ENCODE assay signal across 31 mouse cellular contexts in genomic region chr2:164448921-164449320, GRCm38 (mm10). TPM values are rescaled to one million over a fixed set of nuclear protein-coding genes. Genes with fewer than 3 reads are reported as not detected.
A peak's percentile ranks its signal among the peaks of the same experiment; 100 is the strongest.
DNase-seq lines count a peak whose midpoint lies in the region; ATAC-seq and TF ChIP-seq lines count a peak whose summit lies in the region.
"Had no signal": no experiment of that assay in that cellular context is flagged by ENCODE, and none has a peak within 500 bp of the region (broad histone marks: within the 10 kb centered on the region; RNA-seq: fewer than 3 reads in every experiment).

No protein-coding gene starts in this region.

- no peak for TF ChIP-seq POLR2A in liver, adult 2 months (IDR thresholded peaks at IDR 0.05; ENCODE audit: extremely low read depth, insufficient read depth, low read length)

- no peak overlapping the region for H3K4me2 ChIP-seq in heart, embryonic 15.5 days
- H3K4me2 ChIP-seq in embryonic facial prominence, embryonic 14.5 days (ENCODE audit: low read depth, low read length), result no peak overlapping the region
- H3K4me2 ChIP-seq in intestine, embryonic 15.5 days (replicated peaks), result no peak overlapping the region
- H3K4me2 ChIP-seq: forebrain, embryonic 15.5 days; hindbrain, embryonic 12.5 days; lung, embryonic 14.5 days; midbrain, embryonic 12.5 days; neural tube, embryonic 15.5 days; stomach, embryonic 15.5 days had no signal

- H3K27ac ChIP-seq in heart, embryonic 15.5 days, result peak overlapping the region; percentile 31; the same call in 1 of the 2 replicates
- 0 out of 2 replicates have a peak overlapping the region, but pooled peaks have one; percentile 18 for H3K27ac ChIP-seq in liver, adult 2 months (replicated peaks; ENCODE audit: insufficient read depth, low read depth, low read length)
- H3K27ac ChIP-seq in embryonic facial prominence, embryonic 14.5 days (replicated peaks; ENCODE audit: low read depth, low read length), result peak overlapping the region; percentile 65; the same call in 1 of the 2 replicates
- H3K27ac ChIP-seq in intestine, embryonic 15.5 days, result no peak overlapping the region
- H3K27ac ChIP-seq: forebrain, embryonic 15.5 days; hindbrain, embryonic 12.5 days; liver, embryonic 14.5 days; midbrain, embryonic 12.5 days; neural tube, embryonic 15.5 days; stomach, embryonic 15.5 days had no signal

- H3K36me3 ChIP-seq in heart, embryonic 15.5 days, result no peaks in the 10 kb centered on the region
- no peaks in the 10 kb centered on the region for H3K36me3 ChIP-seq in liver, adult 2 months (ENCODE audit: control insufficient read depth, insufficient read depth, low read length)
- H3K36me3 ChIP-seq in embryonic facial prominence, embryonic 14.5 days (ENCODE audit: control insufficient read depth, insufficient read depth, low read length), result no peaks in the 10 kb centered on the region
- H3K36me3 ChIP-seq in intestine, embryonic 15.5 days, result no peaks in the 10 kb centered on the region
- H3K36me3 ChIP-seq: forebrain, embryonic 15.5 days; hindbrain, embryonic 12.5 days; midbrain, embryonic 12.5 days; neural tube, embryonic 15.5 days; stomach, embryonic 15.5 days had no signal

- ATAC-seq in heart, embryonic 15.5 days (replicated peaks; ENCODE audit: insufficient number of reproducible peaks, insufficient read depth, low FRiP score, low read depth), result no peak
- no peak for ATAC-seq in embryonic facial prominence, embryonic 14.5 days (ENCODE audit: low read depth)
- ATAC-seq in intestine, embryonic 15.5 days, result peak; percentile 24; the same call in 1 of the 2 replicates
- ATAC-seq: forebrain, embryonic 15.5 days had no signal

- no peak for DNase-seq in heart, postnatal 4 days
- DNase-seq in liver, adult 2 months (ENCODE audit: extremely low read depth, low read depth, low spot score), result peak; percentile 34
- no peak for DNase-seq in liver
- DNase-seq in embryonic facial prominence, embryonic 14.5 days (ENCODE audit: low spot score), result peak; percentile 51
- DNase-seq in frontal cortex, postnatal 10 days (ENCODE audit: low spot score in 2 of 2), result no peak
- DNase-seq: adrenal gland, postnatal 10 days; cerebellum, adult 18-20 months; cerebellum, postnatal 25 days; gastrocnemius, postnatal 10 days; heart, postnatal 14 days; lung, embryonic 14.5 days; right cerebral cortex, adult 18-20 months; right cerebral cortex, postnatal 4 days had no signal

- H3K9ac ChIP-seq in heart, embryonic 15.5 days, result no peak overlapping the region
- H3K9ac ChIP-seq in liver, adult 2 months (ENCODE audit: low read depth, low read length), result no peak overlapping the region
- no peak overlapping the region for H3K9ac ChIP-seq in embryonic facial prominence, embryonic 14.5 days (ENCODE audit: low read depth, low read length)
- no peak overlapping the region for H3K9ac ChIP-seq in intestine, embryonic 15.5 days
- H3K9ac ChIP-seq: forebrain, embryonic 15.5 days; hindbrain, embryonic 12.5 days; liver, embryonic 14.5 days; lung, embryonic 14.5 days; midbrain, embryonic 12.5 days; neural tube, embryonic 15.5 days; stomach, embryonic 15.5 days had no signal

- no peaks in the 10 kb centered on the region for H3K9me3 ChIP-seq in heart, embryonic 15.5 days (replicated peaks)
- peaks cover 4% of the 10 kb centered on the region; the same call in 1 of the 2 replicates for H3K9me3 ChIP-seq in embryonic facial prominence, embryonic 14.5 days (ENCODE audit: control insufficient read depth, low read length)
- no peaks in the 10 kb centered on the region for H3K9me3 ChIP-seq in intestine, embryonic 15.5 days
- H3K9me3 ChIP-seq: forebrain, embryonic 15.5 days; hindbrain, embryonic 12.5 days; midbrain, embryonic 12.5 days; neural tube, embryonic 15.5 days; stomach, embryonic 15.5 days had no signal

- H3K79me2 ChIP-seq in liver, adult 2 months (ENCODE audit: control insufficient read depth, insufficient read depth, low read length), result no peaks in the 10 kb centered on the region

- TF ChIP-seq CTCF in liver, adult 2 months (IDR thresholded peaks at IDR 0.05; ENCODE audit: low read depth, low read length), result no peak

- peaks cover 23% of the 10 kb centered on the region for H3K27me3 ChIP-seq in heart, embryonic 15.5 days
- no peaks in the 10 kb centered on the region for H3K27me3 ChIP-seq in liver, adult 2 months (ENCODE audit: control insufficient read depth, insufficient read depth, low read length)
- no peaks in the 10 kb centered on the region for H3K27me3 ChIP-seq in embryonic facial prominence, embryonic 14.5 days (replicated peaks; ENCODE audit: control insufficient read depth, insufficient read depth, low read length)
- no peaks in the 10 kb centered on the region for H3K27me3 ChIP-seq in intestine, embryonic 15.5 days (replicated peaks)
- H3K27me3 ChIP-seq: forebrain, embryonic 15.5 days; midbrain, embryonic 12.5 days; stomach, embryonic 15.5 days had no signal

- 53% methylated on average over 5 of the region's 5 CpGs for WGBS in heart, embryonic 15.5 days
- 45% methylated on average over 5 of the region's 5 CpGs for WGBS in liver, adult 2 months
- 52% methylated on average over 5 of the region's 5 CpGs for WGBS in embryonic facial prominence, embryonic 14.5 days
- WGBS in intestine, embryonic 15.5 days, result 57% methylated on average over 5 of the region's 5 CpGs

- H3K4me1 ChIP-seq in heart, embryonic 15.5 days (replicated peaks), result peaks cover 38% of the 10 kb centered on the region
- H3K4me1 ChIP-seq in liver, adult 2 months (ENCODE audit: control insufficient read depth, insufficient read depth, low read length), result peaks cover 16% of the 10 kb centered on the region
- peaks cover 14% of the 10 kb centered on the region for H3K4me1 ChIP-seq in embryonic facial prominence, embryonic 14.5 days (ENCODE audit: control insufficient read depth, insufficient read depth, low read length)
- H3K4me1 ChIP-seq in intestine, embryonic 15.5 days (replicated peaks), result peaks cover 8% of the 10 kb centered on the region; the same call in 1 of the 2 replicates
- H3K4me1 ChIP-seq: forebrain, embryonic 15.5 days; midbrain, embryonic 12.5 days; neural tube, embryonic 15.5 days had no signal

- no peak overlapping the region for H3K4me3 ChIP-seq in heart, embryonic 15.5 days
- H3K4me3 ChIP-seq in liver, adult 2 months (ENCODE audit: insufficient read depth, low read depth, low read length), result no peak overlapping the region
- H3K4me3 ChIP-seq in embryonic facial prominence, embryonic 14.5 days (ENCODE audit: low read depth, low read length), result no peak overlapping the region
- no peak overlapping the region for H3K4me3 ChIP-seq in intestine, embryonic 15.5 days (replicated peaks)
- H3K4me3 ChIP-seq: forebrain, embryonic 15.5 days; hindbrain, embryonic 12.5 days; midbrain, embryonic 12.5 days; neural tube, embryonic 15.5 days; stomach, embryonic 15.5 days had no signal

RNA-seq across cellular contexts. Expression of gene Sdc4, which starts 5.2 kb away (rescaled TPM):
- polyA plus RNA-seq in heart, embryonic 15.5 days (2015; fragmentation: Nextera tagmentation; extraction: Ambion mirVana), result 41.9 and 56.5 TPM in 2 replicates
- 10 to 100 TPM; 22.1 to 25.8 TPM for total RNA-seq in heart, postnatal 4 days (2021)
- total RNA-seq in liver, adult 2 months (2014; rRNA removed), result 511 and 573 TPM in 2 replicates
- polyA plus RNA-seq in liver, adult 2 months (2012; rRNA removed), result 178 and 182 TPM in 2 replicates
- polyA plus RNA-seq in embryonic facial prominence, embryonic 14.5 days (2014; fragmentation: Nextera tagmentation; extraction: Ambion mirVana), result 57.1 and 58.4 TPM in 2 replicates
- polyA plus RNA-seq in intestine, embryonic 15.5 days (2015; fragmentation: Nextera tagmentation; extraction: Ambion mirVana), result 120 and 126 TPM in 2 replicates
- total RNA-seq: granulocyte monocyte progenitor cell, adult 5-6 weeks; MEL had no signal

RNA-seq across cellular contexts. Expression of gene Sys1, which starts 7.8 kb away (rescaled TPM):
- polyA plus RNA-seq in heart, embryonic 15.5 days (2015; fragmentation: Nextera tagmentation; extraction: Ambion mirVana), result 32.0 and 40.4 TPM in 2 replicates
- 10 to 100 TPM; 20.2 to 23.1 TPM for total RNA-seq in heart, postnatal 4 days (2021)
- total RNA-seq in liver, adult 2 months (2014; rRNA removed), result 33.7 and 40.9 TPM in 2 replicates
- 145 and 157 TPM in 2 replicates for polyA plus RNA-seq in liver, adult 2 months (2012; rRNA removed)
- 63.3 and 68.3 TPM in 2 replicates for polyA plus RNA-seq in embryonic facial prominence, embryonic 14.5 days (2014; fragmentation: Nextera tagmentation; extraction: Ambion mirVana)
- 51.1 and 61.9 TPM in 2 replicates for polyA plus RNA-seq in intestine, embryonic 15.5 days (2015; fragmentation: Nextera tagmentation; extraction: Ambion mirVana)

RNA-seq across cellular contexts. Expression of gene Gm20458, which starts 11.8 kb away (rescaled TPM):
- 10.5 and 13.5 TPM in 2 replicates for polyA plus RNA-seq in heart, embryonic 15.5 days (2015; fragmentation: Nextera tagmentation; extraction: Ambion mirVana)
- total RNA-seq in heart, postnatal 4 days (2021), result 1 to 10 TPM; 2.5 to 4.3 TPM
- total RNA-seq in liver, adult 2 months (2014; rRNA removed), result 0.46 TPM in 1 of 2 replicates, not detected in the other
- 11.7 and 14.2 TPM in 2 replicates for polyA plus RNA-seq in liver, adult 2 months (2012; rRNA removed)
- polyA plus RNA-seq in embryonic facial prominence, embryonic 14.5 days (2014; fragmentation: Nextera tagmentation; extraction: Ambion mirVana), result 12.5 and 14.7 TPM in 2 replicates
- 9.4 and 18.5 TPM in 2 replicates for polyA plus RNA-seq in intestine, embryonic 15.5 days (2015; fragmentation: Nextera tagmentation; extraction: Ambion mirVana)
- total RNA-seq: granulocyte monocyte progenitor cell, adult 5-6 weeks; megakaryocyte, adult 5-6 weeks had no signal

RNA-seq across cellular contexts. Expression of gene Trp53tg5, which starts 24.6 kb away (rescaled TPM):
- not detected in 2 replicates for polyA plus RNA-seq in heart, embryonic 15.5 days (2015; fragmentation: Nextera tagmentation; extraction: Ambion mirVana)
- not detected for total RNA-seq in heart, postnatal 4 days (2021)
- total RNA-seq in liver, adult 2 months (2014; rRNA removed), result not detected in 2 replicates
- not detected in 2 replicates for polyA plus RNA-seq in liver, adult 2 months (2012; rRNA removed)
- not detected in 2 replicates for polyA plus RNA-seq in embryonic facial prominence, embryonic 14.5 days (2014; fragmentation: Nextera tagmentation; extraction: Ambion mirVana)
- polyA plus RNA-seq in intestine, embryonic 15.5 days (2015; fragmentation: Nextera tagmentation; extraction: Ambion mirVana), result not detected in 2 replicates
- total RNA-seq: adrenal gland, postnatal 10 days; gastrocnemius, postnatal 10 days; granulocyte monocyte progenitor cell, adult 5-6 weeks; heart, postnatal 14 days; layer of hippocampus, adult 18-20 months; layer of hippocampus, postnatal 25 days; megakaryocyte, adult 5-6 weeks; MEL had no signal
- polyA plus RNA-seq: C2C12; forebrain, embryonic 15.5 days; hindbrain, embryonic 12.5 days; kidney, embryonic 16.5 days; limb, embryonic 11.5 days; liver, embryonic 14.5 days; lung, embryonic 14.5 days; neural tube, embryonic 15.5 days; thymus, postnatal 0 days; urinary bladder, adult 2 months had no signal

RNA-seq across cellular contexts. Expression of gene Dbndd2, which starts 37.0 kb away (rescaled TPM):
- polyA plus RNA-seq in heart, embryonic 15.5 days (2015; fragmentation: Nextera tagmentation; extraction: Ambion mirVana), result 8.6 and 16.5 TPM in 2 replicates
- 10 to 100 TPM; 19.2 to 21.2 TPM for total RNA-seq in heart, postnatal 4 days (2021)
- 8.1 and 10.1 TPM in 2 replicates for total RNA-seq in liver, adult 2 months (2014; rRNA removed)
- polyA plus RNA-seq in liver, adult 2 months (2012; rRNA removed), result 7.6 and 9.5 TPM in 2 replicates
- 4.1 and 10.5 TPM in 2 replicates for polyA plus RNA-seq in embryonic facial prominence, embryonic 14.5 days (2014; fragmentation: Nextera tagmentation; extraction: Ambion mirVana)
- 4.7 and 14.8 TPM in 2 replicates for polyA plus RNA-seq in intestine, embryonic 15.5 days (2015; fragmentation: Nextera tagmentation; extraction: Ambion mirVana)

Comparison
In these comparisons a context has a peak if more than half of its experiments do, and no peak if none do; other contexts are left out.
1. DNase-seq: peak in liver, adult 2 months (single experiment) and embryonic facial prominence, embryonic 14.5 days (single experiment); none in heart, postnatal 4 days (single experiment), liver (single experiment) and frontal cortex, postnatal 10 days (0 of 2).